Comparison of ENCODE assay signal across 9 mouse cellular contexts in genomic region chr2:181931077-181931815, GRCm38 (mm10). TPM values are rescaled to one million over a fixed set of nuclear protein-coding genes. Genes with fewer than 3 reads are reported as not detected.
A peak's percentile ranks its signal among the peaks of the same experiment; 100 is the strongest.
DNase-seq lines count a peak whose midpoint lies in the region; ATAC-seq and TF ChIP-seq lines count a peak whose summit lies in the region.
"Not testable (repeated sequence)": the region's sequence is repeated elsewhere in the genome, so short reads cannot be mapped to it uniquely, and the experiment has no call there.
"Had no signal": no experiment of that assay in that cellular context is flagged by ENCODE, and none has a peak within 500 bp of the region (broad histone marks: within the 10 kb centered on the region; RNA-seq: fewer than 3 reads in every experiment).

No protein-coding gene starts in this region.

- TF ChIP-seq CTCF in forebrain, postnatal 0 days (IDR thresholded peaks at IDR 0.05; ENCODE audit: low read depth), result not testable (repeated sequence)

- H3K4me2 ChIP-seq in forebrain, postnatal 0 days (ENCODE audit: low read depth); hindbrain, embryonic 16.5 days (ENCODE audit: low read length): not testable (repeated sequence)

- H3K9ac ChIP-seq in forebrain, postnatal 0 days; hindbrain, embryonic 16.5 days (ENCODE audit: low read depth, low read length): not testable (repeated sequence)

- not testable (repeated sequence) for ATAC-seq in forebrain, postnatal 0 days
- ATAC-seq in hindbrain, embryonic 16.5 days, result 0 out of 2 replicates have a peak, but pooled peaks have one; percentile 40

- not testable (repeated sequence) for H3K4me3 ChIP-seq in forebrain, postnatal 0 days (ENCODE audit: low read depth, low read length); hindbrain, embryonic 16.5 days (ENCODE audit: low read length)

- H3K9me3 ChIP-seq in forebrain, postnatal 0 days (ENCODE audit: low read length); hindbrain, embryonic 16.5 days (ENCODE audit: control insufficient read depth, low read length): not testable (repeated sequence)

- not testable (repeated sequence) for H3K36me3 ChIP-seq in forebrain, postnatal 0 days (ENCODE audit: insufficient read depth); hindbrain, embryonic 16.5 days (ENCODE audit: control insufficient read depth, insufficient read depth, low read length)

- H3K27ac ChIP-seq in forebrain, postnatal 0 days (ENCODE audit: low read depth, low read length); hindbrain, embryonic 16.5 days (ENCODE audit: low read depth, low read length): not testable (repeated sequence)

- WGBS in forebrain, postnatal 0 days, result 77% methylated on average over 3 of the region's 3 CpGs
- WGBS in hindbrain, embryonic 16.5 days, result 77% methylated on average over 3 of the region's 3 CpGs

- not testable (repeated sequence) for H3K27me3 ChIP-seq in forebrain, postnatal 0 days (ENCODE audit: insufficient read depth, low read length); hindbrain, embryonic 16.5 days (replicated peaks; ENCODE audit: control insufficient read depth, insufficient read depth, low read length)

- not testable (repeated sequence) for H3K4me1 ChIP-seq in forebrain, postnatal 0 days (ENCODE audit: insufficient read depth); hindbrain, embryonic 16.5 days (ENCODE audit: control insufficient read depth, insufficient read depth, low read depth, low read length)

- peak; percentile 86 for DNase-seq in NIH3T3 (ENCODE audit: low read depth)
- peak; percentile 77 to 80 for DNase-seq in cerebellum, postnatal 10 days
- peak; percentile 12 for DNase-seq in forebrain, postnatal 0 days
- DNase-seq in left cerebral cortex, adult 18-20 months (ENCODE audit: low spot score in 2 of 2), result peak; percentile 34 to 41
- DNase-seq in lung, postnatal 36 days, result peak; percentile 6
- DNase-seq in retina, postnatal 7 days (ENCODE audit: low read depth, low spot score), result peak; percentile 23
- peak; percentile 41 to 93 for DNase-seq in urinary bladder, postnatal 4 days (ENCODE audit: low spot score in 2 of 2)

RNA-seq across cellular contexts. Expression of gene Gm14496, which starts 59.7 kb away (rescaled TPM):
- not detected in 2 replicates for total RNA-seq in forebrain, postnatal 0 days (2014; rRNA removed)
- polyA plus RNA-seq in forebrain, postnatal 0 days (2015; fragmentation: Nextera tagmentation; extraction: Ambion mirVana), result not detected in 2 replicates
- not detected in 2 replicates for polyA plus RNA-seq in hindbrain, embryonic 16.5 days (2015; fragmentation: Nextera tagmentation; extraction: Ambion mirVana)
- total RNA-seq in left cerebral cortex, adult 18-20 months (2021), result not detected
- total RNA-seq: heart, adult 8-10 months had no signal

Comparison
In these comparisons a context has a peak if more than half of its experiments do, and no peak if none do; other contexts are left out.
1. DNase-seq: peak in every context shown above with its lines; median percentile 86 in NIH3T3; 78 in cerebellum, postnatal 10 days; 67 in urinary bladder, postnatal 4 days; 38 in left cerebral cortex, adult 18-20 months; 23 in retina, postnatal 7 days; 12 in forebrain, postnatal 0 days; 6 in lung, postnatal 36 days.